Mouse (Mus musculus) megakaryocyte, adult 5-6 weeks (primary cell): ENCODE measurements at regions not wholly inside any gene's neighbourhood (a gene's known extent, or its start where the extent isn't known, plus 50 kb on each side); places are given as distances from the start of the nearest gene placed in this dataset.
A peak's percentile ranks its signal among the peaks of the same experiment; 100 is the strongest.

Source experiments
- ATAC-seq: 2 replicates; pipeline ENCODE4 v1.8.0; 2016; ENCODE audit warnings: mild to moderate bottlenecking, inconsistent platforms; ENCODE audit not compliant: poor library complexity, severe bottlenecking

GRCm38 (mm10) chr8:6813816-6814215 lies 1708.7 kb upstream of the Slc10a2 start:
- ATAC-seq = no peak

DNA sequence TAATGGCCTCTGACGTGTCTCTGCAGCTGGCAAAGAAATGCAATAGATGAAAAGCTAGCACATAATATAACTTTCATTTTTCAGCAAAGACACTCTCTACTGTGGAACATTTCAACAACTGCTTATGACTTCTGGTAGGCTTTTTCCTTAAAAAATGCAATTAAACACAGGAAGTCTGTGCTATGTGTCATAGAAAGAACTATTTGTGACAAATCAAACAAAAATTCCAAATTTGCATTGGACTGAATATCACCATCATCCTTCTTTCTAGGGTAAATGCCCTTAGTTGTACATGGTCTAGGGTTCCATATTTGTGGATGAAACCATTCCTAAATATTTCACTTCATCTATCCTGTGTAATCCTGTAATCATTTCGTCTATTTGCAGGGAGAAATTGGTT lies 1702.0 kb upstream of the Slc10a2 start:
- ATAC-seq = no peak

DNA sequence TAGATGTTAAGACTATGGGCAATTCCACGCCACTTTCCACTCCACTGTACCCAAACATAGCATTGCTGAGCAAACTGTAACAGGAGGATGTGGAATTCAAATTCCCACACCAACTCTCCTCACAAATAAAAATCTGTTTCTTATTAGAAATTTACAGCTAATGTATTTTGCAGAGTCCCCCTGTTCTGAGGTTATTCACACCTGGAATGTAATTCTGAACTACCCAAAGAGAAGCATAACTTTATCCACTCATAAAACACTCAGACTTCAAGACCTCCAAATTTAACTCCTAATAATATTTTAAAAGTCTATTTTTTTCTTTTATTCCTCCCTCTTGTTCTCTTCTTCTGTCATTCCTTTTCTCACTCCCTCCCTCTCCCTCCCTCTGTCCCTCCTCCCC lies 1698.0 kb upstream of the Slc10a2 start:
- ATAC-seq = no peak

DNA sequence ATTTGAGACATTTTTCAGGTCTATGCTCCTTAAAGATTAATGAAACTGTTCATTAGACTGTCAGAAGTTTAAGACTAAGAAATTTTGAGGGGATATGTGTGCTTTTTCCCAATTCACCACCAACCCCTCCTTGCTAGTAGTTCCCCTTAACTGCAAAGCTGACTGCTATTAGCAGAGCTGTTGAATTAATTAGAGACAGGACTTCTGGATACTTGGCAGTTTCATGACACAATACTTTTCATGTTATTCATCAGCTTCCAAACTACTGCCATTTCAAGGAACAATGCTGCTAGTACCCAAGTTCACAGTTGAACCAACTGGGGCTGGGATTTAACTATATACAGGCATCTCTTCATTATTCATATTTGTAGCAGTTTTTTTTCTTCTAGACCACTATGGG lies 1695.9 kb upstream of the Slc10a2 start:
- ATAC-seq = no peak

DNA sequence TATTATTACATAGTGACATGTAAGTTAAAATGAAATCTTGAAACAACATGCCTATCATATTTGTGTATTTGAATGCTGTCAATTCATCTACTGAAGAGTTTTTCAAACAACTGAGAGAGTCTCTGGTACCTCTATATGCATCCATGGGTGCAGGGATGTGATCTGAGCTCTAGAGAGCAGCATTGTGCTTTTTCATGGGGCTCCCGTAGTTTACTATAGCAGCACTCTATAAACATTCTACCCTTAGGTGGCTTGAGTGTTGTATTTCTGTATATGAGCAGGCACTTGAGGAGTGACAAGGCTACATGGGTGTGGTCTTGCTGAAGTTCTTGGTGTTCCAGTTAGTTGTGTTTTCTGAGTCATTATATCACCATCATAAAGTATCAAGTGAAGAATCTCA lies 1683.9 kb upstream of the Slc10a2 start:
- no peak for ATAC-seq

DNA sequence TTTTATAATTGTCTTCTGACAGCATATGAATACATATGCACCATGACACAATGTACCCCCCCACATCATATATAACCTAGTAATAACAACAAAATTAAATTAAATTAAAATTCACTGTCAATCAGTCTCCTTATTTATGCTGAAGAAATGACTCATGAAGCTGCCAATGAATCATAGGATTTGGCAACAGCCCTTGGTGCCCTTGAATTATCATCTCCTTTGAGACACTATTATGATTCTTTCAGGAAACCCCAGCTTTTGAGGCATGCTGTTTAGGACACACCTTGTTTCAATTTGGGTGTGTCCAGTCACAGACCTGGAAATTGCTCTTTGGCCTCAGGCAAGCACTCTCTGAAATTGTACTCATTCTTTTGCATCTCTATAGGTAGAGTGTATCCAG lies 1675.8 kb upstream of the Slc10a2 start:
- no peak for ATAC-seq

DNA sequence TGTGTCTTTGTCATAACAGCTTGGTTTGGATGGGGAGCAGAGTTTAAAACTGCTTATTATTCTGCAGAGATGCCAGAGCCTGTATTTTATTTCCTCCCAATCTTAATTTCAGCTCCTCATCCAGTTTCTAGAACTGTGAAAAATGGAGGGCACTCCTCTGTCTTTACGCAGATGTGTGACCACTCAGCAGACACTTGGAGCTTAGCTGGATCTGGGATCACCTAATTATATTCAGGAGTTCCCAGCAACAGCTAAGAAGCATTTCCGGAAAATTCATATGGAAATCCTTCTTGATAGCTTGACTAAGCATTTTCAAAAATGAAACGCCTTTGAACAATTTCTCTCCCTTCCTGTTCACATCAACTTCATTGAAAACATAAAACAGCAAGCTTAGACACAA lies 1670.0 kb upstream of the Slc10a2 start:
- ATAC-seq = no peak

- no peak for ATAC-seq
Measured at GRCm38 (mm10) chr8:6729571-6729970, 1624.4 kb upstream of the Slc10a2 start.

- no peak for ATAC-seq
Measured at GRCm38 (mm10) chr8:6708886-6709449, 1603.8 kb upstream of the Slc10a2 start.

- ATAC-seq = no peak
Measured at GRCm38 (mm10) chr8:6688595-6688994, 1583.4 kb upstream of the Slc10a2 start.

- no peak for ATAC-seq
Measured at GRCm38 (mm10) chr8:6658860-6659259, 1553.7 kb upstream of the Slc10a2 start.

DNA sequence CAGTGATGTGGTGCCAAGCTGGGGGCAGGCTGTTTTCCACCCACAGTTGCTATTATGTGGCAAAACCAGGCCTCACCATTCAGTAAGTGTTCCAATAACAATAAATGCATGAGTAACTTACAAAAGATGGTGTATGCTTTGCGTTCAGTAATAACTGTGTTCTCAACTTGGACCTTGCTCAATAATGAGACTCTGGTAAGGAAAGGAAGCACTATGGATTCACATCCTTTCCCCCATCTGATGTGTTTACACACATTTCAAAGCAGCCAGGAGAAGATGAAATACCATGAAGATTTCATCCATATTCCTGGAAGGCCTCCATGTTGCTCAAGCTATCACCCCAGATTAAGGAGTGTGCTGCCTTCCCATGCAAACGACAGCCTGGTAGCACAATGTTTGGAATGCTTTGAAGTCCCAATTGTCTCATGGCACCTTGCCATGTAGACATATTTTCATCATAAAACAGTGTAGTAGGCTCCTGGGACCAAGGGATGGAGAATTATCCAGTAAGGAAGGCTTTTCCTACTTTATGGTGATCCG lies 1552.4 kb upstream of the Slc10a2 start:
- no peak for ATAC-seq

DNA sequence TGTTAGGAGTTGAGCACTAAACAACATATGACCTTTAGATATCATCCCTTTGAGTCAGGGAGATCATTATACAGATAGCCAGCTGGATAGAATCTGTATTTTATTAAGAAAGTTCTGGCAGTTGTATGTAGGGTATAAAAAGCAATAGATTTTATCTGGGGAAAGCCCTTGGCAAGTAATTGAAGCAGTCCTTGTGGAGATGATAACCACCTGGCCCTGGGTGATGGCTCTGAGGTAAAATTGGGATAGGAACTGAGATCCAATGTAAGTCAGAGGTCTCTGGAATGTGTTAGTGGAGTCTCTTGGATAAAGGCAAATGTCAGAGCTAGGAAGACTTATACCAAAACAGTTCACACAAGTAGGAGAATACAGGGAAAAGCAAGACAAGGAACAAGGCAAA lies 1547.0 kb upstream of the Slc10a2 start:
- ATAC-seq = no peak

GRCm38 (mm10) chr8:6648083-6648482 lies 1542.9 kb upstream of the Slc10a2 start:
- ATAC-seq = no peak

DNA sequence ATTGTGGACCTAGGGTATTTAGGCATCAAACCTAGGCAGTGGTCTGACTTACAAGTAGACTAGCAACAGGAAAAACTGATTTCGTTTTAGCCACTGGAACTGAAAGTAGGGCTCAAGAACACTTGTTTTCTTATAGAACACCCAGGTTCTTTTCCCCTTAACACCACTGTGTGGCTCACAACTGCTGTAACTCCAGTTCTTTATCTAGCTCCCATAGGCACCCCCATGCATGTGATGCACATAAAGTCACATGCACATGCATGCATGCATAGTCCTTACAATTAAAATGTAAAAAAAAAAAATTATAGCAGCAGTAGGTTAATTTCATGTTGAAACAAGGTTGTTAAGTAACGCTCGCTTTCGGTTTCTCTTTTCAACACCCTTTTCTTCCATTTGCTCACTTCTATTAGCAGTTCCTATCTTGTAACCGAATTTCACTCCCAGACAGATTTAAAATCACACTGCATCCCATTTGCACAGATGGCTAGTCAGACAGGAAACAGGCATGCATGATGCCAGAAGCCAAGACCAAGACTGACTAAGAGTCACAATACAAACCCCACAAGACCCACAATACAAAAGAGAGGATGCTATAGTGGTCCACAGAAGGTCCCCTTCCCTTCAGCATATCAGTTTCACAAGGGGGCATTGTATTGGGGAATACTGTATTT lies 1540.3 kb upstream of the Slc10a2 start:
- ATAC-seq = no peak

- ATAC-seq = no peak
Measured at GRCm38 (mm10) chr8:6644396-6644795, 1539.2 kb upstream of the Slc10a2 start.

DNA sequence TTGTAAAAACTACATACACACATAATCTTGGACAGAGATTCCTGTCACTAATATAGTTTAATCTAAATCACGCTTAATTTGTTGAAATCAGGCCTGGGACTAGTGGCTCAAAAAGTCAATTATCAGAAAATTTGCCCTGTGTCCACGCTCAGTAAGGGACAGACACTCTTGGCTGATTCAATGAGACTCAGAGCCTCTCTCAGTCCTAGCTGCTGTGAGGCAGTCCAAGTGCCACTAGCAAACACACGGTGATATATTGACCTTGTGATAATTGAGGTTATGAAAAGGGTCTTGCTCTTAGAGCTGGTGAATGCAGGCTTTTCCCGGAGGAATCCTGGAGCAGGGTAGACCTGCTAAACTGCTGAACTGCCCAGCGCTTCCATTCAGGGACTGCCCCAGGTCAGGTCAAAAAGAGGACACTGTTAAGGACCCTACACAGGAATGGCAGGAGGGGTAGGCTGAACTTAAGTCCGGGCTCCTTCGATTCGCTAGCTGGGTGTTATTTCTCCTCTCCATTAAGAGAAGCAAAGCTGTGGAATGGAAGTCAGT lies 1521.9 kb upstream of the Slc10a2 start:
- ATAC-seq = no peak

DNA sequence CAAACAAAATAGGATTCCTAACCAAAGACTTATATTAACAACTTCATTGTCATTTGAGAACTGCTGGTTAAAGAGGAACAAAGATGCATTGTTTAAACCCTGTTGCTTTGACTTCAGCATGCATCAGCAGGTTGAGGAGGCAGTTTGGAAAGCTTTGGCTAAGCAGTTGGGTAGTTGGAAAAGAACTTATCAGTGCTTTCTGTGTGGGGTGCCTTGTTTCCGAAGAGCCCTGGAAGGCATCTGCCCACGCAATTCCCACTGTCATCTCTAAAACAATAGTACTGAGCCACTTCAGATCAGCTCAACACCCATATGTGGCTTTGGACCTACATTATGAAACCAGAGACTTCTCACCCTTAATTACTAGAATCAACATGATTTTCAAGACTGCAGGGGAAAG lies 1503.7 kb upstream of the Slc10a2 start:
- ATAC-seq = no peak

DNA sequence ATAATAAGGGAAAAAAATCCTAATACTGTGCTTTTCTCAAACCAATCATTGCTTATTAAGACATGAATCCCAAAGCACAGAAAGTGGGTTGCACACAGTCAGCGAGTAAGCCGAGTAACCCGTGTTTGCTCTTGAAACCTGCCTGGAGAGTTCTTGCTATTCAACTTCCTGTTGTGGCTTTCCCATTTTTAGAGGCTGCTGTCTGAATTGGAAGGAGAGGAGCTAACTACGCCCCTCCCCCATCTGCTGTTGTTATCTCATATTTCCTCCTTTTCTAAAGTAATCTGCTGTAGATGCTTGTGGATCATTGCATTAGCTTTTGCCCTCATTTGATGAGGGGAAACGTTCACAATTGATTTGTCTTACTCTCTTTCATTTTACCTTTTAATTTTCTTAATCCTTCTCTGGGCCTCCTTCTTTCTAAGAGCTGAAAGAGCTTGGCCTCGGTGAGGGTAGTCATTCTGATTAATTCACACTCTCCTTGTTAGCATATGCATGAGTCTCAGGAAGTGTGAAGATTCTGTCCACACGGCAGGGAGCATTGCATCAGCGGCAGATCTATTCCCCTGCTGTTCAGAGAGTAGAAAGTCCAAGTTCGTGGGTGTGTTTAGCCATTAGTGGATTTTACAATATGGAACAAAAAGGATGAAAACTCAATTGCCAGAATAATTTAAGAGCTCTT lies 1501.8 kb upstream of the Slc10a2 start:
- peak; percentile 47; the same call in 1 of the 2 replicates for ATAC-seq

- ATAC-seq = no peak
Measured at GRCm38 (mm10) chr8:6604232-6604804, 1499.2 kb upstream of the Slc10a2 start.

GRCm38 (mm10) chr8:6590146-6590545 lies 1485.0 kb upstream of the Slc10a2 start:
- no peak for ATAC-seq
